Mouse (Mus musculus) neural tube, embryonic 12.5 days (tissue): ENCODE measurements around the gene Cyth3. TPM values are rescaled to one million over a fixed set of nuclear protein-coding genes. Genes with fewer than 3 reads are reported as not detected.

ENCODE experiments used
- ATAC-seq: fragments of 200-750 bp; cut with Nextera tagmentation; 2 replicates; pipeline ENCODE4 v1.8.0; 2017; ENCODE audit warnings: low read depth, mild to moderate bottlenecking, moderate TSS enrichment, moderate library complexity; ENCODE audit not compliant: low FRiP score
- H3K27ac ChIP-seq: fragments of 300-500 bp; sonication (generic); 2 replicates; pipeline ENCODE4 v1.5.1; 2016
- H3K27me3 ChIP-seq: fragments of 300-500 bp; sonication (generic); replicated peaks from 2 replicates; pipeline ENCODE4 v1.6.1; 2016; ENCODE audit warnings: mild to moderate bottlenecking
- H3K36me3 ChIP-seq: fragments of 300-500 bp; sonication (generic); 2 replicates; pipeline ENCODE4 v1.6.1; 2016; ENCODE audit warnings: mild to moderate bottlenecking
- H3K4me1 ChIP-seq: fragments of 300-500 bp; sonication (generic); 2 replicates; pipeline ENCODE4 v1.6.1; 2016
- H3K4me2 ChIP-seq: fragments of 300-500 bp; sonication (generic); replicated peaks from 2 replicates; pipeline ENCODE4 v1.6.1; 2016; ENCODE audit warnings: mild to moderate bottlenecking
- H3K4me3 ChIP-seq: fragments of 300-500 bp; sonication (generic); 2 replicates; pipeline ENCODE4 v1.5.1; 2016
- H3K9ac ChIP-seq: fragments of 300-500 bp; sonication (generic); 2 replicates; pipeline ENCODE4 v1.6.1; 2016; ENCODE audit warnings: mild to moderate bottlenecking
- H3K9me3 ChIP-seq: fragments of 300-500 bp; sonication (generic); 2 replicates; pipeline ENCODE4 v1.6.1; 2016; ENCODE audit warnings: mild to moderate bottlenecking
- WGBS: fragments of 180-500 bp; shearing (Covaris S2); methylation state at CpG from one replicate; pipeline ENCODE4 v1.1.7; 2016; 5-methylcytosine and 5-hydroxymethylcytosine counted together
- polyA plus RNA-seq: library from polyadenylated mRNA; unstranded; fragments of >200 nt; fragmentation: Nextera tagmentation; extraction: Ambion mirVana; gene quantifications from 2 replicates; pipeline ENCODE4 v1.2.1, GENCODE M21; 2016

Cyth3 gene
- polyA plus RNA-seq, 1 experiment from 2014 or later, result 42.4 TPM

DNA sequence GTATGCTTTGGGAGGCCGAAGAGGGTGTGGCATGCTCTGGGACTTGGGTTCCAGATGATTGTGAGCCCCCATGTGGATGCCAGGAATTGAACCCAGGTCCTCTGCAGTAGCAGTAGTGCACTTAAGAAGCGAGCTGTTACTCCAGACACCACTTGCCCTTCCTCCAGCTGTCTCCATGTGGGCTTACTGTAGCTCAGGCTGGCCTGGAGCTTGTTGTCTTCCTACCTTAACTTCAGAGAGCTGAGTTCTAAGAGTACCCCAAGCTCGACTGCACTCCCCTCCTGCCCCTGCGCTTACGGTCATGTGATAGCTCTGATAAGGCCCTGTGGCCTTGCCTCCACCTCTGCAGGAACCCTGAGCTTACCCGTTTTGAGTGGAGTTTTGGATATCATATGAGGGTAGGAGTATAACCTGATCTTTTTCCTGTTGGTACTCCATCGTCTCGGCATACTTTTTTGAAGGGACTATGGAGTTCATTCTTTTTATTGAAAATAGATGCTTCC, 36.8 kb downstream of the Cyth3 start:
- WGBS, result 86% methylated on average over 8 of the region's 8 CpGs
- ATAC-seq, result no peak

DNA sequence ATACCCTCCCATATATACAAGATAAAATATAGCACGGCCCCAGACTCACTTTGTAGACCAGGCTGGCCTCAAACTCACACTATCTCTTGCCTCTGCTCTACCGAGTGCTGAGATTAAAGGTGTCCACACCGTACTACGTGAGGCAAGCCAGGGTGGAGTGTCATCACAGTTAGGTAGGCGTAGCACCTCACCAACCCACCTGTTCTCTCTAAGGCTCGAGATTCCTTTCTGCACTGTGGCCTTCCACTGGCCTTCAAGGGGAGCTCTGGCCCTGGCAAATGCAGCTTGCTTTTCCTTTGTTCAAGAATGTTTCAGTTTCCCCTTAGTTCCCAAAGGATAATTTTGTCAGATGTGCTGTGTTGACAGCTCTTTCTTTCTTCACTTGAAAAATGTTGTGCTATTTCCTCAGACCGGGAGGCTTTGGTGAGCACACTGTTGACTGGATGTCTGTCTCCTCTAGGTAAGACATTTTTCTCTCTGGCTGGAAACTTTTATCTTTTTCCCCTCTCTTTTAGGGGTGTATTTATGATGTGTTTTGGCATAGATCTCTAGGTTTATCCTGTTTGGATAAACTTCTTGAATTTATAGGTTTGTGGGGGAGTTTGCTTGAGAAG, 40.9 kb downstream of the Cyth3 start:
- no peak overlapping the region for H3K4me2 ChIP-seq
- H3K27ac ChIP-seq, result no peak overlapping the region
- WGBS, result 88% methylated on average over 7 of the region's 7 CpGs
- no peaks in the 10 kb centered on the region for H3K27me3 ChIP-seq
- no peaks in the 10 kb centered on the region for H3K36me3 ChIP-seq
- no peak overlapping the region for H3K9ac ChIP-seq
- no peak overlapping the region for H3K4me3 ChIP-seq
- ATAC-seq, result no peak
- no peaks in the 10 kb centered on the region for H3K4me1 ChIP-seq
- H3K9me3 ChIP-seq, result no peaks in the 10 kb centered on the region

More for the DNA sequence above, 36.8 kb downstream of the Cyth3 start:
- no peaks in the 10 kb centered on the region for H3K9me3 ChIP-seq
- no peak overlapping the region for H3K9ac ChIP-seq
- H3K27me3 ChIP-seq, result no peaks in the 10 kb centered on the region
- no peak overlapping the region for H3K27ac ChIP-seq
- H3K36me3 ChIP-seq, result no peaks in the 10 kb centered on the region
- H3K4me2 ChIP-seq, result no peak overlapping the region
- peaks cover 23% of the 10 kb centered on the region for H3K4me1 ChIP-seq
- no peak overlapping the region for H3K4me3 ChIP-seq

DNA sequence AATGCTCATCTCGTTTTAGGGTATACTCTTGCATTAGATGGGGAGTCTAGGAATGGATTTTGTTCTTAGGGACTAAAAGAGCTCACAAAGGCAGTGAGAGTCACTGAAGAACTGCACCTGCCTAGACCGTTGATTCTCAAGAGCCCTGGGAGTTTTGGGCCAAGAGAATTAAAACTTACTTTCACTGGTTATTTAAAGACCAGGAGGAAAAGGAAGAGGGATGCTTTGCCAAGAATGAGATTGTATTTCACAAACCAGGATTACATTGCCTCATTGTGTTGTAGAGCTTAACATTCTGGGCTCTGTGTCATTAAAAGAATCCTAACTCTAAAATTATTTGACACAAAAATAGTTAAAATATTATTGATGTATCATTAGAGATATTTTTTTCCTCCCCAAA, 43.3 kb downstream of the Cyth3 start:
- no peak overlapping the region for H3K27ac ChIP-seq
- no peak for ATAC-seq
- no peaks in the 10 kb centered on the region for H3K4me1 ChIP-seq
- H3K9me3 ChIP-seq, result no peaks in the 10 kb centered on the region
- no peak overlapping the region for H3K4me3 ChIP-seq
- no peak overlapping the region for H3K9ac ChIP-seq
- 83% methylated on average over 2 of the region's 2 CpGs for WGBS
- no peaks in the 10 kb centered on the region for H3K36me3 ChIP-seq
- no peaks in the 10 kb centered on the region for H3K27me3 ChIP-seq
- no peak overlapping the region for H3K4me2 ChIP-seq

DNA sequence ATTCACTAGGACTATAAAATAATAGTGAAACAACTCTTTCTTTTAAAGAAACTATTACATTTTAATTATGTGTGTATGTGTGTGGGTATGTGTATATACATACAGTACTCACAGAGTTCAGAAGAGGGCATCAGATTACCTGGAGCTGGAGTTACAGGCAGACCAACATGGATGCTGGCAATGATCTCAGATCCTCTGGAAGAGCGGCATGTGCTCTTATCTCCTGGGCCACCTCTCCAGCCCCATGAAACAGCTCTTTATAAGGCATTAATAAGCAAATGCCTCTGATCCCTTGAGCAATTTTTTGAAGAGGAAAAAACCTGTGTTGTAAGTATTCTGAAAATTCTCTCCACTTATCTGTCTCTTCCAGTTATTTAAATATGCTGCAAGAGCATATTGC, 43.8 kb downstream of the Cyth3 start:
- Histone ChIP-seq H3K36me3 (no peaks in the 10 kb centered on the region), H3K9me3 (no peaks in the 10 kb centered on the region), H3K4me1 (no peaks in the 10 kb centered on the region), H3K4me3 (no peak overlapping the region), H3K4me2 (no peak overlapping the region), H3K27me3 (no peaks in the 10 kb centered on the region), H3K27ac (no peak overlapping the region), H3K9ac (no peak overlapping the region)
- WGBS, result 95% methylated on average over 1 of the region's 1 CpGs
- no peak for ATAC-seq

DNA sequence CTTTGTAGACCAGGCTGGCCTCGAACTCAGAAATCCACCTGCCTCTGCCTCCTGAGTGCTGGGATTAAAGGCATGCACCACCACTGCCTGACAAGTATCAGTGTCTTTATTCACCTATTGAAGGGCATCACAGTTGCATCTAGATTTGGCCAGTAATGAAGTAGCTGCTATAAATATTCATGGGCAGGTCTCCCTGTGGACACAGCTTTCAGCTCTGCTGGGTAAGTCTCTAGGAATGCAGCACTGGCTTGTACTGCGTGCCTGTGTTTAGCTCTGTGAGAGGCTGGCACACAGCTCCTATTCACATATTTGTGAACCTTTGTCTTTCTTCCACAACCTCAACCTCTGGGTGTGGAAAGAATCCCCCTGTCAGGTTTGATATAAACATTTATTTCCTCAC, 46.6 kb downstream of the Cyth3 start:
- Histone ChIP-seq H3K36me3 (no peaks in the 10 kb centered on the region), H3K9ac (no peak overlapping the region), H3K9me3 (no peaks in the 10 kb centered on the region), H3K4me1 (no peaks in the 10 kb centered on the region), H3K27ac (no peak overlapping the region), H3K4me3 (no peak overlapping the region), H3K4me2 (no peak overlapping the region), H3K27me3 (no peaks in the 10 kb centered on the region)
- ATAC-seq, result no peak
- WGBS, result 55% methylated on average over 2 of the region's 2 CpGs

DNA sequence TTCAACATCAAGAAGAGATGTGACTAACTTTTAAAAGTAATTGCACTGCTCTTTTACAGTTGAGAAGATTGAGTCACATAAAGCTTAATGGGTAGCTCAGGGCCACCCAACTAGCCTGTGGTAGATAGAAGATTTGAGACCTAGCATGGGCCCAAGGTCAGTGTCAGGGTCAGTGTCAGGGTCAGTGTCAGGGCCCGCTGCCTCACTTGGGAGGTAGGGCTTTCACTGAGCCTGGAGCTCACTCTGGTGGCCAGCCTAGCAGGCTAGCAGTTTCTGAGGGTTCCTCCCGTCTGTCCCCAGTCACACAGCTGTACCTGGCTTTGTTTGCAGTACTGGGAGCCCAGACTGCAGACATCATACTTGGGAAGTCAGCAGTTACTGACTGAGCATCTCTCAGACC, 47.1 kb downstream of the Cyth3 start:
- no peak for ATAC-seq
- Histone ChIP-seq H3K4me1 (0 out of 2 replicates have a peak, but pooled peaks cover 1% of the 10 kb centered on the region), H3K9ac (no peak overlapping the region), H3K27me3 (no peaks in the 10 kb centered on the region), H3K9me3 (no peaks in the 10 kb centered on the region), H3K4me2 (no peak overlapping the region), H3K36me3 (no peaks in the 10 kb centered on the region), H3K27ac (no peak overlapping the region), H3K4me3 (no peak overlapping the region)
- 45% methylated on average over 2 of the region's 2 CpGs for WGBS

DNA sequence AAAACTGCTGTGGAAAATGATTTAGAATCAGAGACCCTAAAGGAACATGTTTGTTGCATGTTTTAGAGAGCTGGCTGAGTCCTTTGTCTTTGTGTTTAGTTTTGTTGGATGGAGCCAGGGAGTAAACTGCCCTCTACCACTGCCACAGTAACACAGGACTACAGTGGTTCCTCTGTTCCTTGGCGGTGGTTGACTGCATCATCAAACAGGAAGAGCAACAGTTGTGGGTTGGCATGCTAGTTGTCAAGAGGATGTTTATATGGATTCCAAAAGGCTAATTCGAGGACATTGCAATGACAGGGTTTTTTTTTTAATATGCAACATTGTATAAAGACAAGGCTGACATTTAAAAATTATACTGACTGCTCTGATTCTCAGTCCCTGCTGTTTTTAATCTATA, 47.6 kb downstream of the Cyth3 start:
- no peaks in the 10 kb centered on the region for H3K36me3 ChIP-seq
- no peaks in the 10 kb centered on the region for H3K9me3 ChIP-seq
- H3K4me2 ChIP-seq, result no peak overlapping the region
- ATAC-seq, result no peak
- H3K27ac ChIP-seq, result no peak overlapping the region
- no peak overlapping the region for H3K4me3 ChIP-seq
- H3K9ac ChIP-seq, result no peak overlapping the region
- H3K4me1 ChIP-seq, result 0 out of 2 replicates have a peak, but pooled peaks cover 3% of the 10 kb centered on the region
- H3K27me3 ChIP-seq, result no peaks in the 10 kb centered on the region
- 76% methylated on average over 2 of the region's 2 CpGs for WGBS

DNA sequence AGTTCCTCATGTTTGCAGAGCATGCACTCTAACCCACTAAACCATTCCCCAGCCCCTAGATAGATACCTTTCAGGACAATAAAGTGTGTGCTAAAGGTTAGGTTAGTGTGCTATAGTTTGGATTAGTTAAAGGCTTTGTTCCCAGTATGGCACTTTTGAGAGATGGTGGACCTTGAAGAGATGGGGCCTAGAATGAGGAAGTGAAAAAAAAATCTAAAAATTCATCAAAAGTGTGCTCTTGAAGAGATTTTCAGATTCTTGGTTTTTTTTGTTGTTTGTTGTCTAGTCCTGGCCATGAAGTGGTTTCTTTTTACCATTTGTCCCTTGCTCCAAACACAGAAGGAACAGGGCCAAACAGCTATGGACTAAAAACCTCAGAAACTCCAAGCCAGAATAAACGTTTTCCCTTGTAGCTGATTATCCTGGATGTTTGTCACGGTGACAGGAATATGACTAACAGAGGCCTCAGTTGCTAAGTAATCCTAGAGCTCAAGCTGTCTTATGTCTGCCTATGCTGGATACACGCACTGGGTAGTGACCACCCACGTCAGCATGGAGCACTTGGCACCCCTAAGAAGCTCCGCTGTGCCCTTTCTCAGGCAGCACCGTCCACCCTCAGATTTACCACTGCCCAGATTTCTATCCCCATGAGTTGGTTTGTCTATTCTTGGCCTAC, 48.6 kb downstream of the Cyth3 start:
- no peak for ATAC-seq
- Histone ChIP-seq H3K27me3 (no peaks in the 10 kb centered on the region), H3K4me2 (no peak overlapping the region), H3K4me3 (no peak overlapping the region), H3K27ac (no peak overlapping the region), H3K36me3 (no peaks in the 10 kb centered on the region), H3K9ac (no peak overlapping the region), H3K9me3 (no peaks in the 10 kb centered on the region), H3K4me1 (0 out of 2 replicates have a peak, but pooled peaks cover 3% of the 10 kb centered on the region)
- 86% methylated on average over 6 of the region's 6 CpGs for WGBS

DNA sequence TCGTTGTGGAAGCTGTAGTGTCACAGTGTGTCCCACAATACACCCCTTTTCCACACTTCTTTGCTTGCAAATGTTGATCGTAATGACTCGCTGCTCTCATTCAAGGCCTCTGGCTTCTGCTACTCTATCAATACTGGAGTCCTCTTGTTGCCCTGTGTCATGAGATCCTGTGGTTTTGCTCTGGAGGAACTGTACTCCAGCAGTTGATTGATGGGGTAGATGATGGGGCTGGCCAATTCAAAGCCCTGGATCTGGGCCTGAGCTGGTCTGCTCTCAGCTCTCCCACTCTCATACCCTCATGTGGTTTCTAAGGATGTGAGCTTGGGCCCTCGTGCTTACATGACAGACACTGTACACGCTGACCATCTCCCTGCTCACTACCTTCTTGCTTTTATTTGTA, 52.3 kb downstream of the Cyth3 start:
- H3K27me3 ChIP-seq, result no peaks in the 10 kb centered on the region
- H3K4me3 ChIP-seq, result no peak overlapping the region
- ATAC-seq, result no peak
- no peaks in the 10 kb centered on the region for H3K9me3 ChIP-seq
- H3K36me3 ChIP-seq, result no peaks in the 10 kb centered on the region
- no peak overlapping the region for H3K9ac ChIP-seq
- H3K4me2 ChIP-seq, result no peak overlapping the region
- 71% methylated on average over 5 of the region's 5 CpGs for WGBS
- H3K4me1 ChIP-seq, result peaks cover 3% of the 10 kb centered on the region; the same call in 1 of the 2 replicates
- H3K27ac ChIP-seq, result no peak overlapping the region

DNA sequence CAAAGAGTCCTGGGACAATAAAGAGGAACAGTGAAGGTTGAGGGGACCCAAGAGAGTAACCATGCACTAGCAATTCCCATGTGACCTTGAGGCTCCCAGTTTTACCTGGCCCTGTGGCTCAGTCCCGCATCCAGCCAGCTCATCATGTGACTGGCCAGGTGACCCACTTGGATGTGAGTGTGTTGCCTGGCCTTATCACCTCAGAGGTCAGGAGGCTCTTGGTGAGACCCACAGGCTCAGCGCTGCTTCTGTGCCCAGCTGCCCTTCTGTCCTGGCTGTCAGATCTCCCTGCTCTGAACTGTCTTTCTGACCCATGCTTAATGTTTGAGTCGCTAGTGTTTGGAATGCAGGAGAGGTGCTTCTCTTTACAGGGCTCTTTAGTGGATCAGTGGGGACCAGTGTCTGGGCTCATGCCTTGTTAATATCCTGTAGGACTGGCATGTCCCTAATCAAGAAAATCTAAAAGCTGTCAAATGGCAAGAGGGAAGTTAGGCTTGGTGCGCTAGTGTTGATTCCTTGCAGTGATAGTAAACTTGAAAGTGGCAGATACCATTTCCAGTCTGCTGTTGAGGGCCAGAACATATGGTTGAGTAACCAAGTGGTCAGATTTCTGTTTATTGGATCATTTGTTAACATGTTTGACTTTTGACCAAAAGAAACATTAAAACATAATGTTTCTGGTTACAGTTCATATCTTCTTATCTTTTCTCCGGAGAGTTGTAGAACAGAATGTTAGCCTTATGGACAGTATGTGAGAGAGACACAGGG, 54.2 kb downstream of the Cyth3 start:
- 82% methylated on average over 5 of the region's 5 CpGs for WGBS
- no peak overlapping the region for H3K27ac ChIP-seq
- no peak overlapping the region for H3K4me2 ChIP-seq
- no peak overlapping the region for H3K9ac ChIP-seq
- no peaks in the 10 kb centered on the region for H3K36me3 ChIP-seq
- peaks cover 3% of the 10 kb centered on the region; the same call in 1 of the 2 replicates for H3K4me1 ChIP-seq
- ATAC-seq, result no peak
- no peak overlapping the region for H3K4me3 ChIP-seq
- H3K27me3 ChIP-seq, result no peaks in the 10 kb centered on the region
- no peaks in the 10 kb centered on the region for H3K9me3 ChIP-seq

DNA sequence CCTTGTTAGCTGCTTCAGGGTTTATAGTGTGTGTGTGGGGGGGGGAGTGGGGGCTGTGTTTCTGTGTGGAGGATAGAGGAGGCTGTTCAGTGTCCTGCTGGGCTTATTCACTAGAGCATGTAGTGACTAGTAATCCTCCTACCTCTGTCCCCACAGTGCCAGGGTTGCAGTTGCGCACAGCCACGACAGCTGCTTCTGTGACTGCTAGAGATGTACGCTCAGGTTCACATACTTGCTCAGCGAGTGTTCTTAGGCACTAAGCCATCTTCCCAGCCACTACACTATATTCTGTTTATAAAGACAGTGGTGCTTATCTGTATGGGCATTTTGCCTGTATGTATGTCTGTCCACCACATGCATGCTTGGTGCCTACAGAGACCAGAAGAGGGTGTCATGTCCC, 55.1 kb downstream of the Cyth3 start:
- Histone ChIP-seq H3K9ac (no peak overlapping the region), H3K36me3 (no peaks in the 10 kb centered on the region), H3K27me3 (no peaks in the 10 kb centered on the region), H3K4me1 (peaks cover 3% of the 10 kb centered on the region; the same call in 1 of the 2 replicates), H3K4me2 (no peak overlapping the region), H3K27ac (no peak overlapping the region), H3K4me3 (no peak overlapping the region), H3K9me3 (no peaks in the 10 kb centered on the region)
- 79% methylated on average over 4 of the region's 4 CpGs for WGBS
- ATAC-seq, result no peak

DNA sequence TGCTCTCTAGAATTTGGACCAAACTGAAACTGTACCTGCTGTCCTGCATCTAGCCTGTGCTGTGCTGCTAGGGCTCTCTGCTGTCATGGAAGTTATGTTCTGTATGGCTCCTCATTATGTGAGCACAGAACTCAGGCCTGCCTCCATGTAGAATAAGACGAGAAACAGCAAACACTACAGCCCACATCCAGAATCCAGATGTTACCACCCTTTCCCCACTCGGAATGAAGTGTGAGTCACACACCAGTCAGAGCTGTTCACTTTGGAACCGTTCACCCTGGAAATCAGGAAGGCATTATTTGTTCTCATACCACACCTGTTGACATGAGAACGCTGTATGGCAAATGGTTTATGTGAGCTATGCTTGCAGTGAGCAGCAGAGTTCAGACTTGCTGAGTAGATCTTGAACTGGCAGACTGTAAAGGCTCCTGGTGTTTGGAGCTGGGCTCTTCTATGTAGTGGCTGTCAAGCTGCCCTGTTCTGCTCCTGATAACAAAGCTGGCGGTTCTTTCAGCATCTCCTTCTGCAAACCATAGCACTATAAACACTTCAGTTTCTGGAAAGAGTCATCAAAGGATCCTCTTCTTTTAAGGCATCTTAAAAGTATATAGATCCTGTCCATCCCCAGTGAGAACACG, 56.5 kb downstream of the Cyth3 start:
- WGBS, result 78% methylated on average over 6 of the region's 6 CpGs

More for the DNA sequence above, 56.5 kb downstream of the Cyth3 start:
- no peak for ATAC-seq
- H3K27me3 ChIP-seq, result no peaks in the 10 kb centered on the region
- H3K9ac ChIP-seq, result no peak overlapping the region
- H3K4me2 ChIP-seq, result no peak overlapping the region
- peaks cover 3% of the 10 kb centered on the region; the same call in 1 of the 2 replicates for H3K4me1 ChIP-seq
- H3K9me3 ChIP-seq, result no peaks in the 10 kb centered on the region
- H3K36me3 ChIP-seq, result no peaks in the 10 kb centered on the region
- H3K4me3 ChIP-seq, result no peak overlapping the region
- H3K27ac ChIP-seq, result no peak overlapping the region
